Mouse (Mus musculus) large intestine, adult 2 months (tissue): ENCODE data around the gene Cryzl2. TPM values are rescaled to one million over a fixed set of nuclear protein-coding genes. Genes with fewer than 3 reads are reported as not detected.

Experiments
- DNase-seq: peaks from one replicate; pipeline ENCODE4 v3.0.0-alpha.2; 2012; ENCODE audit warnings: low read depth, low spot score
- WGBS: fragments of 180-500 bp; shearing (Covaris S2); methylation state at CpG from one replicate; pipeline ENCODE4 v1.1.7; 2018; 5-methylcytosine and 5-hydroxymethylcytosine counted together
- polyA plus RNA-seq: library from polyadenylated mRNA; depleted of rRNA; stranded (reverse); fragments of >200 nt; gene quantifications from 2 replicates; pipeline ENCODE4 v1.2.3, GENCODE M21; 2012; rRNA removed

Cryzl2 gene
- polyA plus RNA-seq, 1 experiment: 4.9 TPM

DNA sequence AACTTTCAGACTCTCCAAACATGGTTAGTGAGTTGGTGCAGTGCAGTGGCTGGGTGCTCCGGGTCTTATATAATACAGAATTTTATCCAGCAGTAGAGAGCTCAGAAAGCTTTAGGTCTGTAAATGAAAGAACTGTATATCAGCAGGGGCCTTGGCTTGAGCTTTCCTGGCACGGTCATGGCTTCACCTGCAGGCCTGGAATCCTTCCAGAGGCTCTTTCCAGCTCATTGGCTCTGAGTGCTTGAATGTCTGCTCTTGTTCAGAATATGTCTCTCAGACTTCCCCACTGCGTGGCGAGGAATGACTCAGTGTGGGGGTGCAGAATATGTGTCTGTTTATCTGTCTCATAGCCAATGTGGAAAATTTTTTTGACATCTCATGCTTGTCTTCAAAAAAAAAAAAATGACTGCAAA is 59.7 kb downstream of the Cryzl2 start:
- 7% methylated on average over 4 of the region's 4 CpGs for WGBS
- DNase-seq: no peak

GRCm38 (mm10) chr1:157519396-157519795 is 61.0 kb downstream of the Cryzl2 start:
- WGBS: 39% methylated on average over 2 of the region's 2 CpGs
- no peak for DNase-seq

DNA sequence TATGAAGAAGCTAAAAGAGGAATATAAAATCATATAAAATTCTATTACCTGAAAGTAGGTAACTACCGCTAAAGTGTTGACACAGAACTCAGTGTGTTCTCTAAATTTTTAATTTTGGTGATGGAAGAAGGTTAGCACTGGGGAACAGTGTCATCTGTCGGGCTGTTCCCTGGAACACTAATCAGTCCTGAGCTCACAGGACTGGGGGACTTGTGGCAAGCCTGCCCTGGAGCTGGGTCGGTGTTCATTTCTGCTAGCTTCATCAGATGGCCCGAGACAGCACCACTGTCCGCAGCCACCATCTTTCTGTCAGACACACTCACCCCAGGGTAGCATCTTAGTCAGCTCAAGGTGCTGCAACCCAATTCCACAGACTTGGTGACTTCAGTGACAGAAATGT is 63.9 kb downstream of the Cryzl2 start:
- whole genome bisulfite sequencing: 93% methylated on average over 5 of the region's 5 CpGs
- DNase-seq: no peak

DNA sequence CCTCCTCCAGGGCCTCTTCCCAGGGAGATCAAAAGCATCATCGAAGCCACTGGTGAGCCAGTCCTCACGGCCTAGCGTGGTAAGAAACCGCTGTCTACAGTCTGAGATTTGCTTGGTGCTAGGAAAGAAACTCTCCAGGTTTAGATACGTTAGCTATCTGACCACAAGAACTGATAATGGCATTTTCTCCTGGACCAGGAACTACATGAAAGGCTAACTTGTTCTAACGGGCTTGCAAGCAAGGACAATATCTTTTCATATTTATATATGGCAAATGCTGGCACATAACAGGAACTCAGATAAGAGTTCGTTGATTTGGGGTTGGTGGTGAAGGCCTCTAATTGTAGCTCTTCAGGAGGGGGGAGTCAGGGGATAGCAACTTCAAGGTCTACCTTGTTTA is 66.4 kb downstream of the Cryzl2 start:
- DNase-seq: no peak
- WGBS: 34% methylated on average over 7 of the region's 7 CpGs

GRCm38 (mm10) chr1:157525692-157526354 is 67.4 kb downstream of the Cryzl2 start:
- peak; percentile 81 for DNase-seq
- 47% methylated on average over 16 of the region's 16 CpGs for WGBS

- 24% methylated on average over 5 of the region's 5 CpGs for WGBS
- DNase-seq: no peak
These were observed 68.2 kb downstream of the Cryzl2 start for GRCm38 (mm10) chr1:157526625-157527024.

- DNase-seq: no peak
These were observed 74.6 kb downstream of the Cryzl2 start for GRCm38 (mm10) chr1:157532826-157533460.

DNA sequence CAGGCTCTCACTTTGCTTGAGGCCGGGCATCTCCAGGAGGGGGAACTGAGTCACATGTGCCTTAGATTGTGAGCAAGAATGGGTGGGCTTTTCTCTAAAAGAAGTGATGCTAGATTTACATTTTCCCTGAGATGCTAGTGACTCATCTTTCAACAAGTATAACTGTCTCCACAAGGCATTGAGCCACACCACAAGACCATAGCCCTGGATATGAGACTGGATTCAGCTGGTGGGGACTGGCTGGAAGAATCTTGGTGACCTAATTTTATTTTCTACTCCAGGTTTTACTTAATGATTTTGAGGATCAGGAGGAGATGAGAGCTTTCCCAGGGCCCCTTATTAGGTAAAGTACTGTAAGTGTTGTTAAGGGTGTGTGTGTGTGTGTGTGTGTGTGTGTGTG is 77.2 kb downstream of the Cryzl2 start:
- 87% methylated on average over 1 of the region's 1 CpGs for WGBS
- DNase-seq: no peak

More at GRCm38 (mm10) chr1:157532826-157533460, 74.6 kb downstream of the Cryzl2 start:
- WGBS: 68% methylated on average over 8 of the region's 8 CpGs

- DNase-seq: no peak
These were observed 78.1 kb downstream of the Cryzl2 start for GRCm38 (mm10) chr1:157536471-157536870.

GRCm38 (mm10) chr1:157537636-157538035 is 79.3 kb downstream of the Cryzl2 start:
- WGBS: 79% methylated on average over 5 of the region's 5 CpGs
- no peak for DNase-seq

More at GRCm38 (mm10) chr1:157536471-157536870, 78.1 kb downstream of the Cryzl2 start:
- 14% methylated on average over 6 of the region's 6 CpGs for WGBS

Other genes starting within 250 kb of the Cryzl2 start
- 1.5 and 2.6 TPM in 2 replicates for gene Rasal2, start 46.0 kb upstream of the Cryzl2 start, polyA plus RNA-seq
- gene Sec16b, start 48.2 kb downstream of the Cryzl2 start, polyA plus RNA-seq: 11.5 and 25.9 TPM in 2 replicates